Mouse (Mus musculus) ES-Bruce4 (cell line): ENCODE results near the gene Mrps5. TPM values are rescaled to one million over a fixed set of nuclear protein-coding genes. Genes with fewer than 3 reads are reported as not detected.

Experiments used
- H3K27ac ChIP-seq: 2 replicates; pipeline ENCODE4 v1.5.1; 2012; ENCODE audit warnings: low read length, inconsistent platforms; ENCODE audit not compliant: insufficient read depth
- H3K27me3 ChIP-seq: 2 replicates; pipeline ENCODE4 v1.6.1; 2012; ENCODE audit warnings: mild to moderate bottlenecking, low read length, inconsistent platforms; ENCODE audit not compliant: control insufficient read depth, poor library complexity, insufficient read depth, severe bottlenecking
- H3K36me3 ChIP-seq: 2 replicates; pipeline ENCODE4 v1.6.1; 2012; ENCODE audit warnings: inconsistent platforms, mild to moderate bottlenecking, low read length, moderate library complexity; ENCODE audit not compliant: control insufficient read depth, poor library complexity, insufficient read depth, severe bottlenecking
- H3K4me1 ChIP-seq: one replicate; pipeline ENCODE4 v1.8.1; 2011; ENCODE audit warnings: low read length; ENCODE audit not compliant: control insufficient read depth, insufficient read depth
- H3K4me3 ChIP-seq: 2 replicates; pipeline ENCODE4 v1.5.1; 2011; ENCODE audit warnings: low read depth, mild to moderate bottlenecking, low read length
- H3K9ac ChIP-seq: 2 replicates; pipeline ENCODE4 v1.6.1; 2012; ENCODE audit warnings: low read depth, mild to moderate bottlenecking, inconsistent platforms; ENCODE audit not compliant: poor library complexity, severe bottlenecking
- H3K9me3 ChIP-seq: replicated peaks from 2 replicates; pipeline ENCODE4 v1.6.1; 2012; ENCODE audit warnings: mild to moderate bottlenecking, low read length, inconsistent platforms; ENCODE audit not compliant: control insufficient read depth, poor library complexity, insufficient read depth, severe bottlenecking
- CTCF ChIP-seq: IDR thresholded peaks from one replicate; pipeline ENCODE4 v1.8.1; 2011; ENCODE audit warnings: low read depth, low read length
- EP300 ChIP-seq: IDR thresholded peaks from 2 replicates; pipeline ENCODE4 v1.6.1; 2011; ENCODE audit warnings: low read depth, low read length; ENCODE audit not compliant: insufficient read depth
- POLR2A ChIP-seq: IDR thresholded peaks from one replicate; pipeline ENCODE4 v1.8.1; 2011; ENCODE audit warnings: low read length; ENCODE audit not compliant: insufficient read depth
- polyA plus RNA-seq: library from polyadenylated mRNA; stranded (reverse); fragments of >200 nt; gene quantifications from 2 replicates; pipeline ENCODE4 v1.2.4, GENCODE M21; 2011; ENCODE audit warnings: low read depth; ENCODE audit not compliant: missing spikeins, insufficient read depth, insufficient read length

The Mrps5 gene
- polyA plus RNA-seq, 1 experiment, result 200 TPM

DNA sequence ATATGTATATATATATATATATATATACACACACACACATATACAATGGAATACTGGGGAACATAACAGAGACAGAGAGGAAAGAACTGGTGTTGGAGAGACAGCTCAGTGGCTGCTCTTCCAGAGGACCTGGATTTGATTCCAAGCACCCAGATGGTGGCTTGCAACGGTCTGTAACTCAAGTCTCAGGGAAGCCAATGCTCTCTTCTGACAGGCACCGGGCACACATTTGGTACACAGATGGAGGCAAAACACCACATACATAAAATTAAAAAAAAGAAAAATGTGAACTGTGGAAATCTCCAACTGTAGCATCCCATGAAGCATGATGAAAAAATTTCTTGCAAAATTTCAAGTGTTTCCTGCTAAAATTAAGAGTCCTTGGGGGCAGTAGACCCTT, 37.8 kb downstream of the Mrps5 start:
- H3K9me3 ChIP-seq, result no peaks in the 10 kb centered on the region
- H3K4me1 ChIP-seq, result no peaks in the 10 kb centered on the region
- H3K27ac ChIP-seq, result no peak overlapping the region
- no peak overlapping the region for H3K4me3 ChIP-seq
- TF ChIP-seq POLR2A (no peak), CTCF (no peak), EP300 (no peak)
- H3K36me3 ChIP-seq, result no peaks in the 10 kb centered on the region
- H3K27me3 ChIP-seq, result no peaks in the 10 kb centered on the region
- no peak overlapping the region for H3K9ac ChIP-seq

DNA sequence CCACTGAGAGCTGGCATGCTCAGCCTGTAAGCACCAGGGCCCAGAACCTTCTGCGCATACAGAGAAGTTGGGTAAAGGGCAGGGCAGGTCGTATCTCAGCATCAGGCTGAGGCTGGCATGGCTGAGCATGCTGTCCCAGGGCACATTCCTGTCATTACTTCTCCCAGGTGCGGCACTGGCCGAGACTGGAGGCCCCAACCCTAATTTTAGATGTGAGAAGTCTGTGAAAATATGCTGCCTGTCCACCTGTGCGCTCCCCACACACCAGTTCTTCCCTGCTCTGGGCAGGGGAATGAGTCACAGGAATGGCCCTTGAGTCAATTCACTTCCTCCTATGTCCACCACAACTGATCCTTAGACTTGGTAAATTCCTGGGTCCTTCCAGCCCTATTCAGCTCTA, 38.6 kb downstream of the Mrps5 start:
- H3K4me3 ChIP-seq, result no peak overlapping the region

DNA sequence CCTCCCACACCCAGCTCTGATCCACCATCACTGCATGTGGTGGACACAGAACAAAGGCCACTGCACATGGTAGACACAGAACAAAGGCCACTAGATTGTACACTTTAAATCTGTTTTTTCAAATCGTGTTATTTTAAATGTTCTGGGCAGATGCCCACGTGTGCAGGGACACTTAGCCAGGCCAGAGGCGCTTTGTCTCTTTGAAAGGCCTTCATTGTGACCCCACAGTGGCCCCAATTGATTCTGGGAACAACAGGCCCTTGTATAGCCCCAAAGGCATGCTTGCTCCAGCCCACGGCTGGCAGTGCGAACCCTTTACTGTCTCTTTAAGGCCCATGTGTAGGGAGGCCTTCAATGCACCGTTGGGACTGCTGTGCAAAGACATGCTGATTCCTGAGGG, 40.3 kb downstream of the Mrps5 start:
- H3K9me3 ChIP-seq, result no peaks in the 10 kb centered on the region
- no peak overlapping the region for H3K4me3 ChIP-seq
- no peaks in the 10 kb centered on the region for H3K36me3 ChIP-seq
- no peak overlapping the region for H3K9ac ChIP-seq
- no peak overlapping the region for H3K27ac ChIP-seq
- no peaks in the 10 kb centered on the region for H3K27me3 ChIP-seq
- H3K4me1 ChIP-seq, result no peaks in the 10 kb centered on the region
- TF ChIP-seq EP300, result no peak
- TF ChIP-seq POLR2A, result no peak
- TF ChIP-seq CTCF, result no peak

More for the DNA sequence above, 38.6 kb downstream of the Mrps5 start:
- TF ChIP-seq POLR2A, result no peak
- Histone ChIP-seq H3K4me1 (no peaks in the 10 kb centered on the region), H3K9me3 (no peaks in the 10 kb centered on the region), H3K27ac (no peak overlapping the region), H3K9ac (no peak overlapping the region), H3K27me3 (no peaks in the 10 kb centered on the region), H3K36me3 (no peaks in the 10 kb centered on the region)

DNA sequence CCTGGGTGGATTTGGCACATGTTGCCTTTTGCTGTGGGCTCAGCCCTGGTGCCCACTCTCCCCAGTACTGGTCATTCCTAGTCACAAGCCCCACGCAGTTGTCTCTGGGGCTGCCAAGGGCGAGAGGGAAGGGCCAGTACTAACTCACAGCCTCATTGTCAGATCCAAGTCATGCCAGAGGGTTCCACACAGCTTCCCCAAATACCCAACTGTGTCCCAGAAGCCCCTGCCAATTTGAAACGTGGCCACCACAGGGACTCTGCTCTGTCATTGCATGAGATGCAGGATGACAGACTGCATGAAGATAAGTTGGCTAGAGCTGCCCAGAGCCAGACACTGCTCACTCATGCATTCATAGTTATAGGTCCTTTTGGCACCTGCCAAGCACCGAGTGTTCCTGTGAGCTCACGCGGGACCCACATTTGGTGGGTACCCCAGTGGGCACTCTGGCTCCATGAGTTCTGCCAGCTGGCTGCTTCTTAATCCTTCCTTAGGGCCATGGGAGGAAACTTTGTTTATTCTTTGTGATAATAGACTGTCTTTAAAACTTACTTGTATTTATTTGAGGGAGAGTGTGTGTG, 41.1 kb downstream of the Mrps5 start:
- Histone ChIP-seq H3K9me3 (no peaks in the 10 kb centered on the region), H3K27ac (no peak overlapping the region)

DNA sequence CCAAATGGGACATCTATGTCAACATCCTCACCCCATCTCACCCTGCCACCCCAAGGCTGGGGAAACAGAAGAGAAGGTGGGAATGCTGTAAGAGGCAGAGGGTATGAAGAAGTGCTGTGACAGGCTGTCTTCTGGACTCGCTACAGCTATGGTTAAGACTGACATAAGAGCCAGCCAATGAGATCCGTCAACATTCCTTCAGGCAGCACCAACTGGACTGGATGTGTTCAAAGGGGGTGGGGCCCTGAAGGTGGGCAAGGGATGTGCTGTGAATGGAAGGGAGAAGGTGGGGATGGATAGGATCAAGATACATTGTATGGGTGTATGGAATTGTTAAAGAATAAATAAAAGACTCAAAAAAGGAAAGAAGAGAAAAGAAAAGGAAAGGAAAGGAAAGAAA, 45.6 kb downstream of the Mrps5 start:
- H3K36me3 ChIP-seq, result no peaks in the 10 kb centered on the region
- no peak for TF ChIP-seq EP300
- no peak for TF ChIP-seq POLR2A
- no peaks in the 10 kb centered on the region for H3K9me3 ChIP-seq
- no peaks in the 10 kb centered on the region for H3K27me3 ChIP-seq
- H3K9ac ChIP-seq, result no peak overlapping the region
- H3K4me1 ChIP-seq, result no peaks in the 10 kb centered on the region
- H3K4me3 ChIP-seq, result no peak overlapping the region
- H3K27ac ChIP-seq, result no peak overlapping the region

More for the DNA sequence above, 41.1 kb downstream of the Mrps5 start:
- Histone ChIP-seq H3K36me3 (no peaks in the 10 kb centered on the region), H3K4me1 (no peaks in the 10 kb centered on the region), H3K27me3 (no peaks in the 10 kb centered on the region), H3K4me3 (no peak overlapping the region), H3K9ac (no peak overlapping the region)
- no peak for TF ChIP-seq EP300
- TF ChIP-seq POLR2A, result no peak
- TF ChIP-seq CTCF, result no peak

DNA sequence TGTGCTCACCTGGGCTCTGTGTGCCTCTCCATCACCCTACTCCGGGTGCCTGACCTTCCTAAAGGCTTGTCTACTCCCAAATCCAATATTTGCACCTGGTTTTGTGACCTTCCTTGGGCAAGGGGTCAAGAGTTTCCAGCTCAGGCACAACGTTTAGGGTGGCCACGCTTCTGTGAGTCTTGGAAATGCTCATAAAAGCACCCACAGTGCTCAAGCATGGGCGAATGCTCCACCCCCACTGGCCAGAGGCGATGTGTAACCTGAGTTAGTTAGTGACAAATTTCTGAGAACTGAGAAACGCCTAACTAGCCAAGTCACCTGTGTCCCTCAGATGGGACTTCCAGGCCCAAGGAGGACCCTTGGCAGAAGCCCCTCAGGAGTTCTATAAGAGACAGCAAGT, 48.6 kb downstream of the Mrps5 start:
- Histone ChIP-seq H3K4me1 (no peaks in the 10 kb centered on the region), H3K36me3 (no peaks in the 10 kb centered on the region), H3K27ac (no peak overlapping the region), H3K4me3 (no peak overlapping the region), H3K27me3 (no peaks in the 10 kb centered on the region), H3K9ac (no peak overlapping the region), H3K9me3 (no peaks in the 10 kb centered on the region)
- TF ChIP-seq POLR2A, result no peak
- no peak for TF ChIP-seq CTCF
- no peak for TF ChIP-seq EP300
